In genomic region chr6:51043970-51044369, GRCm38 (mm10) we compare ENCODE assay signal across 26 mouse cellular contexts.
DNase-seq lines count a peak whose midpoint lies in the region; ATAC-seq and TF ChIP-seq lines count a peak whose summit lies in the region.
"Had no signal": no experiment of that assay in that cellular context is flagged by ENCODE, and none has a peak within 500 bp of the region (broad histone marks: within the 10 kb centered on the region; RNA-seq: fewer than 3 reads in every experiment).

No protein-coding gene starts in this region.

- no peak overlapping the region for H3K27ac ChIP-seq in forebrain, embryonic 14.5 days (ENCODE audit: low read depth, low read length)
- H3K27ac ChIP-seq in forebrain, embryonic 12.5 days, result no peak overlapping the region
- peak overlapping the region; percentile 65; the same call in 1 of the 2 replicates for H3K27ac ChIP-seq in embryonic facial prominence, embryonic 12.5 days
- H3K27ac ChIP-seq: hindbrain, embryonic 14.5 days; hindbrain, postnatal 0 days had no signal

- H3K36me3 ChIP-seq in forebrain, embryonic 14.5 days (ENCODE audit: control insufficient read depth, insufficient read depth, low read length), result no peaks in the 10 kb centered on the region
- H3K36me3 ChIP-seq in forebrain, embryonic 12.5 days (replicated peaks), result no peaks in the 10 kb centered on the region
- no peaks in the 10 kb centered on the region for H3K36me3 ChIP-seq in embryonic facial prominence, embryonic 12.5 days
- H3K36me3 ChIP-seq: G1E had no signal

- H3K9me3 ChIP-seq in forebrain, embryonic 14.5 days (replicated peaks; ENCODE audit: control insufficient read depth, low read length), result no peaks in the 10 kb centered on the region
- no peaks in the 10 kb centered on the region for H3K9me3 ChIP-seq in forebrain, embryonic 12.5 days
- H3K9me3 ChIP-seq in embryonic facial prominence, embryonic 12.5 days, result no peaks in the 10 kb centered on the region
- H3K9me3 ChIP-seq: G1E had no signal

- no peaks in the 10 kb centered on the region for H3K4me1 ChIP-seq in forebrain, embryonic 14.5 days (ENCODE audit: control insufficient read depth, insufficient read depth, low read length)
- peaks cover 6% of the 10 kb centered on the region; the same call in 1 of the 2 replicates for H3K4me1 ChIP-seq in forebrain, embryonic 12.5 days
- 0 out of 2 replicates have a peak, but pooled peaks cover 5% of the 10 kb centered on the region for H3K4me1 ChIP-seq in embryonic facial prominence, embryonic 12.5 days

- no peak overlapping the region for H3K4me3 ChIP-seq in forebrain, embryonic 14.5 days (ENCODE audit: low read depth, low read length)
- H3K4me3 ChIP-seq in forebrain, embryonic 12.5 days (replicated peaks), result no peak overlapping the region
- no peak overlapping the region for H3K4me3 ChIP-seq in embryonic facial prominence, embryonic 12.5 days
- H3K4me3 ChIP-seq: erythroblast, embryonic 14.5 days had no signal

- WGBS in forebrain, embryonic 14.5 days, result 51% methylated on average over 7 of the region's 7 CpGs
- WGBS in forebrain, embryonic 12.5 days, result 66% methylated on average over 7 of the region's 7 CpGs
- 74% methylated on average over 7 of the region's 7 CpGs for WGBS in embryonic facial prominence, embryonic 12.5 days

- TF ChIP-seq CTCF in brain, embryonic 14.5 days (IDR thresholded peaks at IDR 0.05; ENCODE audit: borderline replicate concordance, extremely low read depth, insufficient read depth, insufficient read length), result no peak

- TF ChIP-seq POLR2A in brain, embryonic 14.5 days (IDR thresholded peaks at IDR 0.05; ENCODE audit: borderline replicate concordance, extremely low read depth, insufficient read depth, insufficient read length, poor library complexity, severe bottlenecking), result no peak

- no peaks in the 10 kb centered on the region for H3K27me3 ChIP-seq in forebrain, embryonic 14.5 days (replicated peaks; ENCODE audit: control insufficient read depth, insufficient read depth, low read length)
- H3K27me3 ChIP-seq in forebrain, embryonic 12.5 days, result no peaks in the 10 kb centered on the region
- H3K27me3 ChIP-seq in embryonic facial prominence, embryonic 12.5 days, result no peaks in the 10 kb centered on the region
- H3K27me3 ChIP-seq: CH12.LX, Patski had no signal

- H3K9ac ChIP-seq in forebrain, embryonic 14.5 days (ENCODE audit: low read length), result no peak overlapping the region
- no peak overlapping the region for H3K9ac ChIP-seq in forebrain, embryonic 12.5 days
- no peak overlapping the region for H3K9ac ChIP-seq in embryonic facial prominence, embryonic 12.5 days
- H3K9ac ChIP-seq: hindbrain, embryonic 14.5 days had no signal

- peak; percentile 75 for DNase-seq in forebrain, embryonic 14.5 days (ENCODE audit: low spot score)
- DNase-seq in heart, adult 11 months, result peak; percentile 28
- DNase-seq in heart, adult 18-20 months, result no peak
- peak; percentile 84 for DNase-seq in brain, embryonic 14.5 days (ENCODE audit: low read depth)
- DNase-seq in layer of hippocampus, adult 18-20 months (ENCODE audit: low spot score in 2 of 2), result no peak
- DNase-seq: adrenal gland, postnatal 10 days; adrenal gland, postnatal 36 days; B cell, adult 2 months; cerebellum, adult 11 months; cerebellum, adult 8-10 months; cerebellum, postnatal 10 days; cerebellum, postnatal 36 days; embryo, embryonic 11 days; gastrocnemius, postnatal 25 days; kidney, adult 2 months had no signal

- no peak overlapping the region for H3K4me2 ChIP-seq in forebrain, embryonic 14.5 days (ENCODE audit: low read length)
- no peak overlapping the region for H3K4me2 ChIP-seq in forebrain, embryonic 12.5 days
- H3K4me2 ChIP-seq in embryonic facial prominence, embryonic 12.5 days (replicated peaks), result no peak overlapping the region
- H3K4me2 ChIP-seq: heart, embryonic 11.5 days; hindbrain, embryonic 14.5 days had no signal

- ATAC-seq in forebrain, embryonic 14.5 days, result peak; percentile 68
- no peak for ATAC-seq in forebrain, embryonic 12.5 days (ENCODE audit: low FRiP score)
- no peak for ATAC-seq in embryonic facial prominence, embryonic 12.5 days (ENCODE audit: insufficient number of reproducible peaks, insufficient read depth, low FRiP score, low TSS enrichment)
- ATAC-seq: hindbrain, postnatal 0 days; inflammation-experienced regulatory T-cells, adult 6 months; intestine, postnatal 0 days; Patski had no signal

Comparison
In these comparisons a context has a peak if more than half of its experiments do, and no peak if none do; other contexts are left out.
1. DNase-seq: peak in forebrain, embryonic 14.5 days (single experiment), heart, adult 11 months (single experiment) and brain, embryonic 14.5 days (single experiment); none in heart, adult 18-20 months (0 of 2) and layer of hippocampus, adult 18-20 months (0 of 2).